Mouse (Mus musculus) ES-E14 (cell line): ENCODE data around the gene Gjb3.

Experiments used
- CHD2 ChIP-seq: IDR thresholded peaks from 2 replicates; pipeline ENCODE4 v1.6.1; 2014; ENCODE audit warnings: mild to moderate bottlenecking, low read depth, low read length, inconsistent platforms
- HCFC1 ChIP-seq: IDR thresholded peaks from 2 replicates; pipeline ENCODE4 v1.6.1; 2012; ENCODE audit warnings: low read length, inconsistent platforms, borderline replicate concordance; ENCODE audit not compliant: insufficient read depth
- MAFK ChIP-seq: IDR thresholded peaks from 2 replicates; pipeline ENCODE4 v1.6.1; 2014; ENCODE audit warnings: mild to moderate bottlenecking, low read depth, low read length, inconsistent platforms; ENCODE audit not compliant: insufficient read depth
- ZC3H11A ChIP-seq: IDR thresholded peaks from 2 replicates; pipeline ENCODE4 v1.6.1; 2012; ENCODE audit warnings: low read depth, mild to moderate bottlenecking, inconsistent platforms, low read length, borderline replicate concordance
- ZNF384 ChIP-seq: IDR thresholded peaks from 2 replicates; pipeline ENCODE4 v1.6.1; 2012; ENCODE audit warnings: low read depth, low read length, inconsistent platforms

- TF ChIP-seq CHD2 (no peak), MAFK (no peak), ZNF384 (no peak), ZC3H11A (no peak), HCFC1 (no peak)
These were observed 43.7 kb downstream of the Gjb3 start for GRCm38 (mm10) chr4:127286907-127287306.
